Mouse (Mus musculus) hindbrain, embryonic 12.5 days (tissue): ENCODE results near the gene Nucb1. TPM values are rescaled to one million over a fixed set of nuclear protein-coding genes. Genes with fewer than 3 reads are reported as not detected.

Experiments
- ATAC-seq: fragments of 200-750 bp; cut with Nextera tagmentation; 2 replicates; pipeline ENCODE4 v1.8.0; 2017; ENCODE audit warnings: moderate TSS enrichment; ENCODE audit not compliant: low FRiP score
- H3K27ac ChIP-seq: fragments of 300-500 bp; sonication (generic); 2 replicates; pipeline ENCODE4 v1.5.1; 2016; ENCODE audit warnings: mild to moderate bottlenecking
- H3K27me3 ChIP-seq: fragments of 300-500 bp; sonication (generic); 2 replicates; pipeline ENCODE4 v1.6.1; 2016; ENCODE audit warnings: mild to moderate bottlenecking
- H3K36me3 ChIP-seq: fragments of 300-500 bp; sonication (generic); 2 replicates; pipeline ENCODE4 v1.6.1; 2016; ENCODE audit warnings: mild to moderate bottlenecking
- H3K4me1 ChIP-seq: fragments of 300-500 bp; sonication (generic); 2 replicates; pipeline ENCODE4 v1.6.1; 2016
- H3K4me2 ChIP-seq: fragments of 300-500 bp; sonication (generic); replicated peaks from 2 replicates; pipeline ENCODE4 v1.6.1; 2016; ENCODE audit warnings: mild to moderate bottlenecking
- H3K4me3 ChIP-seq: fragments of 300-500 bp; sonication (generic); 2 replicates; pipeline ENCODE4 v1.5.1; 2016; ENCODE audit warnings: mild to moderate bottlenecking
- H3K9ac ChIP-seq: fragments of 300-500 bp; sonication (generic); 2 replicates; pipeline ENCODE4 v1.6.1; 2016; ENCODE audit warnings: mild to moderate bottlenecking, moderate library complexity
- H3K9me3 ChIP-seq: fragments of 300-500 bp; sonication (generic); replicated peaks from 2 replicates; pipeline ENCODE4 v1.6.1; 2016; ENCODE audit warnings: mild to moderate bottlenecking
- WGBS: fragments of 180-500 bp; shearing (Covaris S2); methylation state at CpG from one replicate; pipeline ENCODE4 v1.1.7; 2016; 5-methylcytosine and 5-hydroxymethylcytosine counted together
- microRNA-seq: library from miRNA; unstranded; fragments of <30 nt; microRNA quantifications from one replicate; pipeline ENCODE4, GENCODE M21; 2017
- polyA plus RNA-seq: library from polyadenylated mRNA; unstranded; fragments of >200 nt; fragmentation: Nextera tagmentation; extraction: Ambion mirVana; gene quantifications from 2 replicates; pipeline ENCODE4 v1.2.1, GENCODE M21; 2016

Nucb1 gene
- polyA plus RNA-seq, 1 experiment from 2014 or later, result 147 TPM

- no peak for ATAC-seq
- H3K27me3 ChIP-seq, result no peaks in the 10 kb centered on the region
- H3K4me3 ChIP-seq, result peak overlapping the region; percentile 77
- H3K4me2 ChIP-seq, result peak overlapping the region; percentile 85
- 59% methylated on average over 9 of the region's 9 CpGs for WGBS
- peak overlapping the region; percentile 91; the same call in 1 of the 2 replicates for H3K9ac ChIP-seq
- H3K36me3 ChIP-seq, result peaks cover 58% of the 10 kb centered on the region
- H3K27ac ChIP-seq, result peak overlapping the region; percentile 6; the same call in 1 of the 2 replicates
- no peaks in the 10 kb centered on the region for H3K9me3 ChIP-seq
- H3K4me1 ChIP-seq, result peaks cover 36% of the 10 kb centered on the region
These were observed 53.4 kb downstream of the Nucb1 start for GRCm38 (mm10) chr7:45456721-45457203.

DNA sequence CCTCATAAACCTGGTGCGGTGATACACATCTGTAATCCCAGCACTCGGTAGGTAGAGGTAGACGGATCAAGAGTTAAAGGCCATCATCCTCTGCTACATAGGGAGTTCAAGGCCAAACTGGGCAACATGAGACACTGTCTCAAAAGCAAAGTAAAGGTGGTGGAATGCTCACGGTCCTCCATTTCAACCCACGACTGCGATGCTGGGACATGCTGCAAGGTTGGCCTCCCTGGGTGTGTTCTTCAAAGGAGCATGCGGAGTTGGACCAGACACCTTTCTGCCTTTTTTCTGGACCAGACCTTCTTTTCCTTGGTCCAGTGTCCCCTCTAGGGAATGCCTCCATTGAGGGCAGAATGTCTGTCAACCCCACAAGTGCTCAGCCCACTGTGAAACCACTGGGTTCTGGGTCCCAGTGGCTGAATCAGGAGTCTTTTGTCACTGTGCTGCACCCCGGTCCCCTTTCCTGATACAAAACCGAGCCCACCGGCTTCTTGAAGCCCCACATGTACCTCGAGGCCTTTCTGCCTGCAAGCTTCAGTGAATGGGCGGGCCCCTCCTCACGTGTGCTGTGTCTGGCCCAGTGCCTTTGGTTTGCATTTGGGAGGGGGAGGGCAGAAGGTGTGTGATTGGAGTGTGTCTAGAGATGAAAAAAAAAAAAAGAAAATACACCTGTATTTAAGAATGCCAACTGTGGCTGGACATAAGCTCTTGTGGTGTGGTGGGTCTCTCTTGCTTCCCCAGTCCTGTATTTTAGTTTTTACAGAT lies 54.1 kb downstream of the Nucb1 start:
- H3K4me1 ChIP-seq, result peaks cover 30% of the 10 kb centered on the region
- H3K9me3 ChIP-seq, result no peaks in the 10 kb centered on the region
- H3K4me2 ChIP-seq, result no peak overlapping the region
- 76% methylated on average over 13 of the region's 13 CpGs for WGBS
- H3K4me3 ChIP-seq, result no peak overlapping the region
- H3K27me3 ChIP-seq, result no peaks in the 10 kb centered on the region
- 0 out of 2 replicates have a peak overlapping the region, but pooled peaks have one; percentile 2 for H3K27ac ChIP-seq
- peaks cover 54% of the 10 kb centered on the region for H3K36me3 ChIP-seq
- H3K9ac ChIP-seq, result no peak overlapping the region
- ATAC-seq, result no peak

GRCm38 (mm10) chr7:45454971-45455370 lies 55.2 kb downstream of the Nucb1 start:
- Histone ChIP-seq H3K9me3 (no peaks in the 10 kb centered on the region), H3K27ac (no peak overlapping the region), H3K9ac (no peak overlapping the region), H3K4me2 (no peak overlapping the region), H3K4me1 (peaks cover 19% of the 10 kb centered on the region), H3K4me3 (no peak overlapping the region), H3K27me3 (no peaks in the 10 kb centered on the region), H3K36me3 (peaks cover 58% of the 10 kb centered on the region)
- WGBS, result 86% methylated on average over 15 of the region's 15 CpGs
- no peak for ATAC-seq

DNA sequence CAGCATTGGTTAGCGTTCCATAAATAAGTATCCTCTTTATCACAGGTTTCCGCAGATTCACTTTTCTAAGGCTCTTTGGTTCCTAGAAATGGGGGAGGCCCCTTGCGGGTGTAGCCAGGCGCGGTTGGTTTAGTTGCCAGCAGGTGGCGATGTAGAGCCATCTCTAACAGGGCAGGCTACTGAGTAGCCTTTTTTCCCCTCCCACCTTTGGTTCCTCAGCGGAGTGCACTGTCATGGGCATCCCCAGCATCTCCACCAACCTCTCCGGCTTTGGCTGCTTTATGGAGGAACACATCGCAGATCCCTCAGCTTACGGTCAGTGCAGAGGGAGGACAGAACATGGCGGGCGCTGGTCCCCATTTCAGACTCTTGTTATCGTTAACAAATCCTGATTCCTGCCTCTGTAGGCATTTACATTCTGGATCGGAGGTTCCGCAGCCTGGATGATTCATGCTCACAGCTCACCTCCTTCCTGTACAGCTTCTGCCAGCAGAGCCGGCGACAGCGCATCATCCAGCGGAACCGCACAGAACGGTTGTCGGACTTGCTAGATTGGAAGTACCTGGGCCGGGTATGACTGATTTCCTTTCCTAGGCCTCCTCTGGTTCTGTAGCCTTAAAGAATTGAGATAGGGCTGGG lies 58.7 kb downstream of the Nucb1 start:
- peak; percentile 68 for ATAC-seq
- Histone ChIP-seq H3K4me3 (no peak overlapping the region), H3K27ac (no peak overlapping the region), H3K9me3 (no peaks in the 10 kb centered on the region), H3K4me1 (no peaks in the 10 kb centered on the region; the same call in 1 of the 2 replicates), H3K9ac (no peak overlapping the region), H3K36me3 (peaks cover 56% of the 10 kb centered on the region), H3K27me3 (no peaks in the 10 kb centered on the region), H3K4me2 (no peak overlapping the region)
- WGBS, result 55% methylated on average over 23 of the region's 23 CpGs

DNA sequence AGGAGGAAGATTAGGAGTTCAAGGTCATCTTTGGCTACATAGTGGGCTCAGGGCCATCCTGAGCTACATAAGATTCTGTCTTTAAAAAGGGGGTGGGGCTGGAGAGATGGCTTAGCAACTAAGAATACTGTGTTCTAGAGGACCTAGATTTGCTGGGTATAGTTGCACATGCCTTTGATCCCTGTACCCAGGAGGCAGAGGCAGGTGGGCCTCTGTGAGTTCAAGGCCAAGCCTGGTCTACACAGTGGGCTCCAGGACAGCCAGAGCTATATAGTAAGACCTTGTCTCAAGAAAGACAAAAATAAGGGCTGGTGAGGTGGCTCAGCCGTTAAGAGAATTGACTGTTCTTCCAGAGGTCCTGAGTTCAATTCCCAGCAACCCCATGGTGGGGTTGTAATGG lies 60.2 kb downstream of the Nucb1 start:
- Histone ChIP-seq H3K9me3 (no peaks in the 10 kb centered on the region), H3K27me3 (no peaks in the 10 kb centered on the region), H3K4me3 (no peak overlapping the region), H3K27ac (no peak overlapping the region), H3K4me1 (no peaks in the 10 kb centered on the region; the same call in 1 of the 2 replicates), H3K9ac (no peak overlapping the region), H3K4me2 (no peak overlapping the region), H3K36me3 (peaks cover 46% of the 10 kb centered on the region)
- no peak for ATAC-seq
- 85% methylated on average over 1 of the region's 1 CpGs for WGBS

- peaks cover 51% of the 10 kb centered on the region for H3K36me3 ChIP-seq
- no peak overlapping the region for H3K27ac ChIP-seq
- 31% methylated on average over 11 of the region's 11 CpGs for WGBS
- no peak overlapping the region for H3K4me3 ChIP-seq
- no peak overlapping the region for H3K4me2 ChIP-seq
- no peaks in the 10 kb centered on the region; the same call in 1 of the 2 replicates for H3K4me1 ChIP-seq
- no peaks in the 10 kb centered on the region for H3K9me3 ChIP-seq
- no peak overlapping the region for H3K9ac ChIP-seq
- H3K27me3 ChIP-seq, result no peaks in the 10 kb centered on the region
- ATAC-seq, result no peak
These were observed 62.7 kb downstream of the Nucb1 start for GRCm38 (mm10) chr7:45447325-45447990.

- no peaks in the 10 kb centered on the region; the same call in 1 of the 2 replicates for H3K4me1 ChIP-seq
- peaks cover 49% of the 10 kb centered on the region for H3K36me3 ChIP-seq
- no peak overlapping the region for H3K4me3 ChIP-seq
- no peaks in the 10 kb centered on the region for H3K27me3 ChIP-seq
- H3K9me3 ChIP-seq, result no peaks in the 10 kb centered on the region
- no peak overlapping the region for H3K9ac ChIP-seq
- H3K27ac ChIP-seq, result no peak overlapping the region
- H3K4me2 ChIP-seq, result no peak overlapping the region
- ATAC-seq, result no peak
These were observed 63.6 kb downstream of the Nucb1 start for GRCm38 (mm10) chr7:45446589-45446988.

DNA sequence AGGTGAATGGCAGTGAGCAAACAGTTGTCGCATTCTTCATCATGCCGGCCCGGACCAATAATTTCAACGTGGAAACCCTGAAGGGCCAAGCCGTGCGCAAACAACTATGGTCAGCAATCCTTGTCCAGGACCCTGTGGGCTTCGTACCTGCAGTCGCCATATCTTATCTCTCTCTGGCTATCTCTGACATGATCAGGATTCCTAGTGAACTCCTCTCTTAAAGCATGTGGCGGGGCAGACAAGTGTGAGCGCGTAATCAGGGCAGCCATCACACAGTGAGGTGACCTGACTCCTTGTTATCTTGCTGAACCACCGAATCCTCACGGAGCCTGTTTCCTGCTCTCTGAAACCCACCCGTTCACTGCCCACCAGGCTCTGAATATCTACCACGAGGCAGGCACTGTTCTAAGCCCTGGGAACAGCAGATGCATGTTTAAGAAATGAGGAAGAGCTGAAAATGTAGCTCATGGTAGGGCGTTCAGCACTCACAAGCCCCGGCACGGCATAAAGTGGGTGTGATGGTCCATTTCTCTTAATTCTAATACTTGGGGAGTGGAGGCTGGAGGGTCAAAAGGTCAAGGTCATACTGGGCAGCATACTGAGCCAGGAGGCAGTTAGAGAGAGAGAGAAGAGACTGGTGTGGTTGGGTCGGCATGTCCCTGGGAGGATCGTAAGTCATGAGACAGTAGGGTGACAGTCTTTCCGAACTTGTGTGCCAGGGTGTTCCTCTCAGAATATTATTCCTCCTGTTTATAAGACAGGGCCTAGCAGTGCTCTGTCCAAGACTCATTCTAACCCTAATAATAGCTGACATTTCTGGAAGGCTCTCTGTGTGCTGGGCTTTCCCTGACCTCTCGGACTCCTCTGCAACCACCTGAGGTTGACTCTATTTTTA lies 66.4 kb downstream of the Nucb1 start:
- Histone ChIP-seq H3K27me3 (no peaks in the 10 kb centered on the region), H3K36me3 (peaks cover 52% of the 10 kb centered on the region), H3K9me3 (no peaks in the 10 kb centered on the region), H3K9ac (no peak overlapping the region), H3K4me2 (no peak overlapping the region), H3K4me1 (no peaks in the 10 kb centered on the region; the same call in 1 of the 2 replicates), H3K4me3 (no peak overlapping the region), H3K27ac (no peak overlapping the region)
- 90% methylated on average over 22 of the region's 22 CpGs for WGBS
- no peak for ATAC-seq

Small RNA genes within 50 kb of the gene (microRNA-seq; reads per million reads assigned to microRNA genes)
- not detected for gene Gm22133

Other genes starting within 250 kb of the Nucb1 start
- not detected in 2 replicates for gene Slc6a21, start 232.9 kb downstream of the Nucb1 start, polyA plus RNA-seq
- 11.5 and 14.7 TPM in 2 replicates for gene Trpm4, start 176.6 kb downstream of the Nucb1 start, polyA plus RNA-seq
- gene Hrc, start 175.1 kb downstream of the Nucb1 start, polyA plus RNA-seq, result 0.65 and 0.68 TPM in 2 replicates
- gene Ppfia3, start 143.4 kb downstream of the Nucb1 start, polyA plus RNA-seq, result 15.6 and 16.2 TPM in 2 replicates
- gene Lin7b, start 139.8 kb downstream of the Nucb1 start, polyA plus RNA-seq, result 2.9 and 3.8 TPM in 2 replicates
- gene Snrnp70, start 114.7 kb downstream of the Nucb1 start, polyA plus RNA-seq, result 285 and 300 TPM in 2 replicates
- gene Kcna7, start 104.8 kb downstream of the Nucb1 start, polyA plus RNA-seq, result not detected in 2 replicates
- 1.2 and 1.3 TPM in 2 replicates for gene Ntf5, start 96.7 kb downstream of the Nucb1 start, polyA plus RNA-seq
- 1.0 and 1.6 TPM in 2 replicates for gene Lhb, start 89.6 kb downstream of the Nucb1 start, polyA plus RNA-seq
- 34.8 TPM in 2 replicates for gene Gys1, start 75.6 kb downstream of the Nucb1 start, polyA plus RNA-seq
- gene Ruvbl2, start 72.3 kb downstream of the Nucb1 start, polyA plus RNA-seq, result 124 and 129 TPM in 2 replicates
- gene Ftl1, start 50.5 kb downstream of the Nucb1 start, polyA plus RNA-seq, result 5,718 and 6,089 TPM in 2 replicates
- gene Bax, start 43.5 kb downstream of the Nucb1 start, polyA plus RNA-seq, result 231 and 244 TPM in 2 replicates
- gene Tulp2, start 28.5 kb downstream of the Nucb1 start, polyA plus RNA-seq, result 0.13 and 0.54 TPM in 2 replicates
- gene Gm45808, start 23.6 kb downstream of the Nucb1 start, polyA plus RNA-seq, result not detected in 2 replicates
- 3.4 and 3.5 TPM in 2 replicates for gene Dhdh, start 21.6 kb downstream of the Nucb1 start, polyA plus RNA-seq
- 16.7 and 19.2 TPM in 2 replicates for gene Ppp1r15a, start 15.9 kb upstream of the Nucb1 start, polyA plus RNA-seq
- 1.9 and 3.8 TPM in 2 replicates for gene Plekha4, start 15.9 kb upstream of the Nucb1 start, polyA plus RNA-seq
- gene Hsd17b14, start 44.5 kb upstream of the Nucb1 start, polyA plus RNA-seq, result 0.70 and 0.79 TPM in 2 replicates
- 35.2 and 36.9 TPM in 2 replicates for gene Bcat2, start 59.7 kb upstream of the Nucb1 start, polyA plus RNA-seq
- 0.45 TPM in 1 of 2 replicates, not detected in the other for gene Fgf21, start 105.1 kb upstream of the Nucb1 start, polyA plus RNA-seq
- gene Fut1, start 106.9 kb upstream of the Nucb1 start, polyA plus RNA-seq, result 0.14 TPM in 1 of 2 replicates, not detected in the other
- 0.18 TPM in 1 of 2 replicates, not detected in the other for gene Izumo1, start 111.4 kb upstream of the Nucb1 start, polyA plus RNA-seq
- gene Rasip1, start 117.1 kb upstream of the Nucb1 start, polyA plus RNA-seq, result 15.6 and 16.2 TPM in 2 replicates
- gene Mamstr, start 129.6 kb upstream of the Nucb1 start, polyA plus RNA-seq, result 3.7 and 4.8 TPM in 2 replicates
- gene Fut2, start 156.0 kb upstream of the Nucb1 start, polyA plus RNA-seq, result 0.37 TPM in 1 of 2 replicates, not detected in the other
- gene Ntn5, start 173.6 kb upstream of the Nucb1 start, polyA plus RNA-seq, result 0.68 and 1.2 TPM in 2 replicates
- gene Sec1, start 184.0 kb upstream of the Nucb1 start, polyA plus RNA-seq, result 1.1 and 2.2 TPM in 2 replicates
- 21.2 and 25.5 TPM in 2 replicates for gene Car11, start 189.4 kb upstream of the Nucb1 start, polyA plus RNA-seq
- gene Dbp, start 194.7 kb upstream of the Nucb1 start, polyA plus RNA-seq, result 4.2 and 5.3 TPM in 2 replicates
- 607 and 682 TPM in 2 replicates for gene Rpl18, start 205.1 kb upstream of the Nucb1 start, polyA plus RNA-seq
- 28.7 and 30.3 TPM in 2 replicates for gene Sphk2, start 207.6 kb upstream of the Nucb1 start, polyA plus RNA-seq
- gene Fam83e, start 210.8 kb upstream of the Nucb1 start, polyA plus RNA-seq, result 0.89 and 1.0 TPM in 2 replicates
- gene Spaca4, start 215.4 kb upstream of the Nucb1 start, polyA plus RNA-seq, result not detected in 2 replicates